Mouse (Mus musculus): ENCODE data around the gene Bag1.

Gene Bag1

DNA sequence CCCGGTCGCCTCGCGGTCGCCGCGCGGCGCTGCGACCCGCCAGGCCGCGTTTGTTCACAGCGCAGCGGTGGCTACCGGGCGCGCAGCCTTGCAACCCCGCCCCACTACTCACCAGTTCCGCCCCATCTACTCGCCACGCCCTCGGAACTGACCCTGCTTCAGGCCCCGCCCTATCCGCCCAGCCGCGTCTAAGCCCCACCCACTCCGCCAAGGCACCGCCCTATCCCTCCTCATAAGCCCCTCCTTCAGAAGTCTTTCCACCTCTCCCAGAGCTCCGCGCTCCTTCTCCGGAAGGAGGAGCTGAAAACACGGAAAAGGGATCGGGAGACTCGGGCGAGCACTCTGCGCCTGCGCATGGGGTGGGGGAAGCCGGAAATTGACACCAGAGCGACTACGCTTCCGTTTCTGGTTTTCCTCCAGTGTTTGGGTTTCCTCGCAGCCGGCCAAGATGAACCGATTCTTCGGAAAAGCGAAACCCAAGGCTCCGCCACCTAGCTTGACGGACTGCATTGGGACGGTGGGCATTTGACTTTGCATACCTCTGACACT is at the start of gene Bag1, which contains the start of gene Chmp5:
Bag1 (minus strand) TSS at position 135 of the 549 bp plus-strand sequence.
Chmp5 (plus strand) TSS at position 248 of the 549 bp plus-strand sequence.
- peak; percentile 98 for DNase-seq (ENCODE audit: extremely low spot score, low read depth, low spot score)

DNA sequence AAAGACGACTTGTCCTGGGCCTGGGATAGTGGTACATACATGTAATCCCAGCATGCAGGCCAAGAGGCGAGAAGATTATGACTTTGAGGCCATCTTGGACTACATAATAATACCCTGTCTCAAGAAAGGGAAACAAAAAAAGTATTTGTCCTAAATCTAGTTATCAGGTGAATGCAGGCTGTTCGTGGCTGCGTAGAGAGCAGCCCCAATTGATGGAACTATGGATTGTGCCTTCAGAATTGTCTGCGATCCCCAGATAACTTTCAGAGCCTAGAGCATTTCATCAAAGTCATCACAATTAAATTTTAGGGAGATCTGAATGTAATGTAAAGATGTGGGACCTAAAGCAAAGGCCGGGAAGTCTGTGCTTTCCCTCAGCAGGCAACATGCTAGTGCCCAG is 48.2 kb upstream of the Bag1 start:
- DNase-seq (ENCODE audit: extremely low spot score, low read depth, low spot score): no peak

DNA sequence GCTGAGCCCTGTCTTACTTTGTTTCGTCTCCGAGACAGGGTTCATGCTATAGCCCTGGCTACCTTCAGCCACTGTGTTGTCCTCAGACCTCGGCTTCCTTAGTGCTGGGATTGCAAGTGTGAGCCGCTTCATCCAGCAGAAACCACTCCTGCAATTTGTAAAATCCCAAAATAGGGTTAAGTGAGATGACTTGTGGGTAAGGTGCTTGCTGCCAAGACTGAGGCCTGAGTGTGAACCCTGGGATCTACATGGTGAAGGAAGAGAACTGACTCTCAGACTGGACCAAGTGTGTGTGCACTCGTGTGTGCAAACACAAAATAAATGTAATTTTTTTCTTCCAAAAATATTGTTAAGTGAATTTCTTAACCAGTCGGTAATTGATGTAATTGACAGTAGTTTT is 41.5 kb upstream of the Bag1 start:
- no peak for DNase-seq (ENCODE audit: extremely low spot score, low read depth, low spot score)

DNA sequence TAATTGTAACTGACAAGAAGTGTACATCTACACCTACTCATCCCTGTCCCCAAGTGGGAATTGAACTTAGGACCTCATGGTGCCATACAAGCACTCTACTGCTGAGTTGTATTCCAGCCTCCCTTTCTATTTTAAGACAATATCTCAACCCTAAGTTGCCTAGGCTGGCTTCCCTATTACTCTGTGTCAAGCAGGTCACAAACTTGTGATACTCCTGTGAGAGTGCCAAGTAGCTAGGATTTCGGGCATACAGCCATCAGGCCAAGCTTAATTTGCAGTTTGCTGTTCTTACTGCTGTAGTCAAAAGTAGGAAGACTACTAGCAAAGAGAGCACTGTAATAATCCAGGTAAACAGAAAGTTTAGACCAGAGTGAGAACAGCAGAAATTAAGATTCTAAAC is 35.6 kb upstream of the Bag1 start:
- no peak for DNase-seq (ENCODE audit: extremely low spot score, low read depth, low spot score)

DNA sequence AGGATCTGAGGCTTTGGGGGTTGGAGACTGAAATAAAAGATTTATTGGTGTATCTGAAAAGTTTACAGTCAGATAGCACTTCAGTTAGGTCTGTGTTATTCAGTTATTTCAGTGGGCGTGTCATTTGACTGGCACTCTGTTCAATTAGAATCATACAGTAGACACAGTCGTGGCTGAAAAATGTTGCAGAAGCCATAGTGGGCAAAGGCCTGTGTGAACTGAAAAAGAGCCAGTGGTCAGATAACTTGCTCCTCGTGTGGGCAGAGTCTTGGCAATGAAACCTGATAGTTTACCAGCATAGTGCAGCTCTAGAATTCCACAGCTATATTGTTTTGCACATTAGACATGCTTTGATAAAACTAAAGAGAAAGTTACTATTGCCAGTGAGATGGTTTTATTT is 34.4 kb upstream of the Bag1 start:
- DNase-seq (ENCODE audit: extremely low spot score, low read depth, low spot score): no peak

DNA sequence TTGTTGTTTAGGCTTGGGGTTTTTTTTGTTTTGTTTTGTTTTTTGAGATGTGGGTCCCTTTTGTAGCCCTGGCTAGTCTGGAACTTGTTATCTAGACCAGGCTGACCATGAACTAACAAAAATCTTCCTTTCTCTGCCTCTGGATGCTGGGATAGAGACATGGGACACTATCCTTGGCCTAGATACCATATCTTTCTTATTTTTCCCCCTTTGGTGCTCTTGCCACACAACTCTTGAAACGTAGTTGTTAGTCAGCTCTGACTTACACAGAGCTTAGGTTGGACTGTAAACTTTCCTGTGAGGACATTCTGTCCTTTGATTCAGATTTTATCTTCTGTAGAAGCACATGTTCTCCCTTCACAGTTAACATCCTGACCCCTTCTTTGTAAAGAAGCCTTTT is 31.3 kb upstream of the Bag1 start:
- no peak for DNase-seq (ENCODE audit: extremely low spot score, low read depth, low spot score)

DNA sequence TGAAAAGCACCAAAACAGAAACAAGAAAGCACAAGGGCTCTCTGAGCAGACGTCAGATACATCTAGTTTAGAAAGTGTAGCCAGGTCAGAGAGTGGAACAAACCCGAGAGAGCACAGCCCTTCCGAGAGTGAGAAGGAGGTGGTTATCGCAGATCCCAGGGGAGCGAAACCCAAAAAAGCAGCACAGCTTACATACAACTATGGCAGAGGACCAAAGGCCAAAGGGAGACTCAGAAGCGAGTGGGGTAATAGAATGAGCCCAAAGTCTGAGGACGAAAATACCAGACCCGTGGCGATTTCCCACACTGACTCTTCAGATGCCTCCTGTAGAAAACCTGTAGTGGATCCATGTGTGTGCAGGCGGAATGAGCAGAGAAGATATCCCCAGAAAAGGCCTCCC is 28.6 kb upstream of the Bag1 start:
- no peak for DNase-seq (ENCODE audit: extremely low spot score, low read depth, low spot score)

DNA sequence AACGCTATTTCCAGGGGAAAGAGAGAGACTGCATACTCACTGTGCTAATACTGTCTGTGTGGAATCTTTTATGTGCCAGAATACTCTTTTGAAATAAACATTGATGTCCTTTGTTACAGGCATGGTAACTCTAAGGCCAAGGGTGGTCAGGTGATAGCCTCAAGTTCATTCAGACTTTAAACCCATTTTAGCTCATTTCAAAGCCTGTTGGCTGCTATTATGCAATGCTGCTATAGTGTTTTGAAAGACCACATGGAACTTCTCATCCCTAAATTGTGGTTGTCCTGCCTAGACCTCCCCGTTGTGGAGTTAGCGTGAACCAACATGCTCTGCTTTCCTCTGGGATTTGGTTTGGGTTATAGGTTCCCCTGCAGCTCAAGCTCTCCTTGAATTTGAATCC is 27.6 kb upstream of the Bag1 start:
- no peak for DNase-seq (ENCODE audit: extremely low spot score, low read depth, low spot score)

DNA sequence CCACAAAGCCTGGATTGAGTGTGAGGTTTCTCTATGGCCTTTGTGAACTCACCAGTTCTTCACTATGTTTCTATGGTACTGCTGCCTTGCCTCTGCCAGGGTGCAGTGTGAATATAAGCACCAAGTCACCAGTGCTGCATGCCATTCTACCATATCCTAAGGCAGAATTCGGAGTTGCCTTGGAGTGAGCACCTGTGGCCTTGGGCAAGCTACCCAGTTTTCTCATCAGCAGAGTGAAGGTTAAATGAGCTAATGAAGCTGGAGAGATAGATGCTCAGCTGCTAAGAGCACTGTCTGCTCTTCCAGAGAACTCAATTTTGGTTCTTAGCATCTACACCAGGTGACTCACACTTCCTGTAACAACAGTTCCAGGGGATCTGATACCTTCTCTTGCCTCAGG is 25.9 kb upstream of the Bag1 start:
- no peak for DNase-seq (ENCODE audit: extremely low spot score, low read depth, low spot score)

DNA sequence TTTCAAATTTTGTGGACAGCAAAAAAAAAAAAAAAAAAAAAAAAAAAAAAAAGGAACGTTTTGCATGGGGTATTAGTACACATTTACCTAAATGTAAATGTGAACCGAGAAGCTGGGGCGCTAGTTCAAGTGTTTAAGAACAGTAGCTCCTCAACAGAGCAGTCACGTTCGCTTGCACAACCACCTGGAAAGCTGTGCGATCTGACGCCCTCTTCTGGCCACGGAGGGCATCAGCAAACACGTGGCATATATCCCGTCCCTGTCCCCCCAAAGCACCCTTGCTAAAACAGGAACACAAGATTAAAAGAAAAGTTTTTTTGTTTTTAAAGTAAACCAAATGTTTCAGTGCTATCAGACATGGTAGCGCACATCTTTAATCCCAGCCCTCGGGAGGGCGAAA is 23.6 kb upstream of the Bag1 start:
- no peak for DNase-seq (ENCODE audit: extremely low spot score, low read depth, low spot score)

DNA sequence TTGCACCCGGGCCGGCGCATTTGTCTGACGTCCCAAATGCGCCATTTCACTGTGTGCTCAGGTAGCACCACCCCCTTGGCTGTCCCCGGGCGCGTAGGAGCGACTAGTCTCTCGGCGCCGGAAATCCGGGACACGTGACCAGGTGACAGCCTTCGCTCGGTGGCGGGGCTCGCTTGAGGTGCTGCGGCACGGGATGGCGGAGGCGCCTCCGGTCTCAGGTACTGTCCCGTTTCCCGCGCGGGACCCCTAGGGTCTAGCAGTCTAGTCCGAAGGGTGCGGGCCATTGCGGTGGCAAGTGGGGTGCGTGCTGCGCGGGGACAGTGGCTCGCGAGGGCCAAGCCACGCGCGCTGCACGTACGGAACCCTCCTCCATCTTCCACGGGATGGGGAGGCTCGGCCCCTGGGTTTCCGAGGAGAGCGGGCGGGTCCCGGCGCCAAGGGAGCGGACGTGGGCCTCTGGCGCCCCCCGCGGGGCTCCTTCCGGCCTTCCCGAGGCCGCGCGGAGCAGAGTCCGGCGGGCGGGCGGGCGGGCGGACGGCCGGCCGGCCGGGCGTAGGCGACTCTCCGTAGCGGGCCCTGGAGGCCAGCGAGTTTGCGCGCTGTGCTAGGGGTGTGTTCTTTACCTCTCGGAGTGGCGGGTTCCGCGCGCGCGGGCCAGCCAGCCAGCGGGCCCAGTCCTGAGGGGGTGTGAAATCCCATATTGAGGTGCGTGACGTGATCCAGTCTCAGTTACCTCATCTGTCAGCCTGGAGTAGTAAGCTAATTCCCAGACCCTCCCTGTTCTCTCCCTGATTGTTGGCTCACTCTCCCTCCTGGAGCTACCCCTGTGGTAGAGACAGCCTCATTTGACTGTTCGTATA is 23.0 kb upstream of the Bag1 start, which contains the start of gene Nfx1:
Nfx1 (plus strand) TSS at position 65 of the 860 bp plus-strand sequence.
- DNase-seq (ENCODE audit: extremely low spot score, low read depth, low spot score): peak; percentile 76

DNA sequence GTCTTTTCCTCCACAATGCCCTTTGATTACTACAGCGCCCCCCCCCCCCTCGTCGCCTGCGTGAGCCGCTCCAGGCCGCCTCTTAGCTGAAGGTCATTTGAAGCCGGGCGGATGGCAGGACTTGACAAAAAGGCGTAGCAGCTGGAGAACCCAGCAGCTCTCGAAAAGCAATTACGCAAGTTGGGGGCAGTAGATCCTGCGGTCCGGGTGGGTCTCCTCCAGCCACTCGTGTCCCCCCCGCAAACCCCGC is 22.4 kb upstream of the Bag1 start:
- DNase-seq (ENCODE audit: extremely low spot score, low read depth, low spot score): no peak

DNA sequence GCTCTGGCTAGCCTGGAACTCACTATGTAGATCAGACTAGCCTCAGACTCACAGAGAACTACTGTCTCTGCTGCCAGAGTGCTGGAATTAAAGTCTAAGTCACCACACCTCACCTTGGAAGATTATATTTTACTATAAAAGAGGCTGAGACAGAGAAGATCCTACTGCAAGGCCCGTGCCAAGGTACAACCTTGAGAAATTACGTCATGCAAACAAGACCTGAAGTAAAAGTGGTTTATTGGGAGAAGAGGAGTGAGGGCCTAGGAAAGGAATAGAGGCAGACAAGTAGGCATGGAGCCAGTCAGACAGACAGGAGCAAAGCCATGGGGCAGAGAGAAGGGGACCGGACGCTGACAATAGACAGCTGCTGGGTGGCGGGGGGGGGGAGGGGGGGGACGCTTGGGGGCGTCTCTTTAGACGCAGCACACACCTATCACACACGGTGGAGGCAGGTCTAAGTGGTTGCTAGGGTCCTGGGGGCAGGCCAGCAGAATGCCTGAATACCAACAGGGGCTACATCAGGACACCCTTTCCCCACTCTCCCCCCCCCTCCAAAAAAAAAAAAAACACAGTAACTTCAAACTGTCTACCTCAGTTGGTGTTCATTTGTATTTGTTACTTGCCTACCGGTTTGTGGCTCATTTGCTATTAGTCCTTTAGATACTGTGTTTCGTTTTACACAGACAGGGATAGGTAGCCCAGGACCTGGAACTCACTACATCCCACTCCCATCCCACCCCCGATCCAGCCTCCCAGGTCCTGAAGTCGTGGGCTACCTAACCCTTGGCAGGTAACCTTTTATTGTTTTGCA is 21.9 kb upstream of the Bag1 start:
- no peak for DNase-seq (ENCODE audit: extremely low spot score, low read depth, low spot score)

DNA sequence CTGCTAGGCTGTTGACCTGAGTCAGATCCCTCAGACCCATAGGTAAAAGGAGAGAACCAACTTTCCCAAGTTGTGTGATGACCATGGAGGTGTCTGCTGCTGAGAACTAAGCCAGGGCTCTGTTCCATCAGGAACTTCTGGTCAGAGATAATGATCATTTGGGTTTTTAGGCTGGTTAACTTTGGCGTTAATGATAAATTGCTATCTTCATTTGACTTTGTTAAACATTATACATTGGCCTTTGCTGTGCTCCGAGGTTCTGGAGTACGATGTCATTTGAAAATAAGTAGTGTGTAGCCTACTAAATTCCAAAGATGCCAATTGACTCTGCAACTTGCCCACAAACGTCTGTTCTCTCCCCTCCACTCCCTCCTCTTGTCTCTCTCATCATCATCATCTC is 21.1 kb upstream of the Bag1 start:
- no peak for DNase-seq (ENCODE audit: extremely low spot score, low read depth, low spot score)

DNA sequence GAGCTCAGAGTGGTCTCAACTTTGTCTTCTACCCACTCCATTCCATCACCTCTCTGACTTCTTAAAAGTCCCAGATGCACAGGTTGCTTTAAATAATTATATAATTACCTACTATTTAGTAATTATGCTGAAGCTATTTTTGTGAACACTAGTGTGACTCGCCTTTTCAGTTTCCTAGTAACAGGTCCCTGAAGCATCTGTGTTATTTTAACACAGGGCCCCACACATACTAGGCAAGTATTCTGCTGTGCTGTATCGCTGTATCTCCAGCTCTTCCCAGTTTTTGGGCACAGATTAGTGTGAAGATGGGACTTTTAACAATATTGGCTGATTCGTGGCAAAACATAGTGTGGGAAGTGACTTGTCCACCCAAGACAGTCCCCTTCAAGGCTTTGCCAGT is 15.4 kb upstream of the Bag1 start:
- no peak for DNase-seq (ENCODE audit: extremely low spot score, low read depth, low spot score)

DNA sequence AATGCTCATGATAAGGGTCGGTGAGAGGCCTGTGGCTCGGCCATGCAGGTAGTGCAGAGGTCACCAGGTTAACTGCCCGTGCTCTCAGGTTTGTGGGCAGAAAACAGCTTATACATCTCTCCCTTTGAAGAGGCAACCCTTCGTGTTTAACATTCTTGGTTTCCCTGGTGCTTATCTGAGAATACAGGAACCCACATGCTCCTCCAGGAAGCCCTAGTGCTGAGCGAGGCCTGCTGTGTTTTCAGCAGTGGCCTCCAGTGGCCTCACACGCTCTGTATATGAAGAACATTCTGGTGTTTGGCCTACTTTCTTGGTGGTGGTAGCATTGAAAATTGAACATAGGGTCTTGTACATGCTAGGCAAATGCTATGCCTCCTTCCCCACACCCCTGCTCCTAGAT is 7.8 kb upstream of the Bag1 start:
- DNase-seq (ENCODE audit: extremely low spot score, low read depth, low spot score): no peak

DNA sequence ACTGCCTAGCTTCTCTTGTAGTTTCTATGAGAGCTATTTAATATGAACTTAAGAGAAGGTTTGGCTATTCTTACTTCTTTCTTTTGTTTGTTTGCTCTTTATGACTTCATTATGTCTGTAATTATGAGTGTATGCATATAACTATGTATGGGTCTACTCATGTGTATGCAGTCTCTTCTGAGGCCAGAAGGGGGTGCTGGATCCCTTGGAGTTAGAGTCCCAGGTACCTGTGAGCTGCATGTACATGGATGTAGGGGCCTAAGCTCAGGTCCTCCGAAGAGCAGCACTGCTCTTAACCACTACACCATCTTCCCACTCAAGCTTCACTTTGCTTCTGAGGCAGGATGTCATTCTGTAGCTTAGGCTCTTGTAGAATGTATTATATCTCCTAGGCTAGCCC is 5.4 kb upstream of the Bag1 start:
- DNase-seq (ENCODE audit: extremely low spot score, low read depth, low spot score): no peak

DNA sequence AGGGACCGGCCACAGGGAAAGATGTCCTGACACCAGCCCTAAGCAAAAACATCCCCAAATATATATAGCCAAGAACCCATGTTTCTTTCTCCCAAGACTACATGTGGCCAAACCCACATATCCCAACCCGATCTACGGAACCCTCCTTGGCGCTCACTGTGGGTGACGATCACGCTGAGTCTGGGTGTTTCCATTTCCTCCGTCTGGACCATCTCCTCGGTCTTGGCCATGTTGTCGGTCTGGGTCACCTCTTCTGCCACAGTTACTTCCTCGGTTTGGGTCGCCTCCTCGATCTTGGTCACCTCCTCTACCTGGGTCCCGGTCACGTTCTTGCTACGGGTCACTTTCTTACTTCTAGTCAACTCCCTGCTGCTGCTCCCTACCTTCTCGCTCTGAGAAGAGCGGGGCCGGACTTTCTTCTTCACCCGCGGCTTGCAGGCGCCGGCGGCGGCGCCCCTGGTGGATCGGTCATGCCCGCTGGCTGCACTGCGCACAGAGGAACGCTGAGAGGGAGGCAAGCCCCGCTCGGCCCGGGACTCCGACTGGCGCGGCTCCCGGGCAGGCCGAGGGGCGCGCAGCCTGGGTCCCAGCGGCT is 432 bp downstream of the Bag1 start:
- DNase-seq (ENCODE audit: extremely low spot score, low read depth, low spot score): no peak

DNA sequence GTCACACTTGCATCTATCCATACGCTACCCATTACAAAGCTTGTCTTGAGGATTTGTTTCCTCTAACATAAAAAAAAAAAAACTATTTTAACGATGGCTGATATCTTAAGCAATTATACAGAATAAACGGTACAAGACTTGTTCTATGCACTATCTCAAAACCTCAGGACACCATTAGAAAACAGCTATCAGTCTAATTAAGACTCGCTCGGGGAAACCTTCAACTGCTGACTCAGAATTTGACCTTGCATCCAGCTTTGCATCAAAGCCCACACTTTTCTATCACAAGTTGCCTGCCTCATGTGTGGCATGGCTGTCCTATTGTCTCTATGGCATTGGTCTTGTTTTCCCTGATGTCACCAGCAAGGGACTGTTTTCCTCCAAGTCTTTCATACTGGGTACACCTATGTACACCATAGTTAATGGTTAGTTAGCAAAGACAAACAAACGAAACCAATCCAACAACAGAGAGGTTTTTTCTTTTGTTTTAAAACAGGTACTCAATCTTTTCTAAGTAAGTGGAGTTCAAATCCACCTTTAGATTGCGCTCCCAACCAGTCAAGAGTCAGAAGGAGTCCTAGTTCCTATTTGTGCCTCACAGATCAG is 1.5 kb downstream of the Bag1 start:
- no peak for DNase-seq (ENCODE audit: extremely low spot score, low read depth, low spot score)

DNA sequence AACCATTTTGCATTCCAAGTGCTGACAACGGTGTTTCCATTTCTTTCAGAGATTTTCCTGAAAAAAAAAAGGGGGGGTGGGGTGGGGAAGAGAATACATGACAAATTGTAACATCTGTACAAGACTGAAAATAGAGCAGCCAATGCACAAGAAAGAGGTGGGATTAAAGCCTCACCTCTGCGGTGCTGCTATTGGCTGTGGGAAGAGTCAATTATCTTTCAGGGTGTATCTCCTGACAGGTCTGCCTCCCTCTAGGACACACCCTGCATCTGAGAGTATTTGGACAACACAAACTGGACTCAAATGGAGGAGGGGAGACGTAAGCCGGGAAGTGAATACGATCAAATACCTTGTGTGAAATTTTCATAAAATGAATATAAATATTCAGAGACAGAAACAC is 4.4 kb downstream of the Bag1 start:
- no peak for DNase-seq (ENCODE audit: extremely low spot score, low read depth, low spot score)

DNA sequence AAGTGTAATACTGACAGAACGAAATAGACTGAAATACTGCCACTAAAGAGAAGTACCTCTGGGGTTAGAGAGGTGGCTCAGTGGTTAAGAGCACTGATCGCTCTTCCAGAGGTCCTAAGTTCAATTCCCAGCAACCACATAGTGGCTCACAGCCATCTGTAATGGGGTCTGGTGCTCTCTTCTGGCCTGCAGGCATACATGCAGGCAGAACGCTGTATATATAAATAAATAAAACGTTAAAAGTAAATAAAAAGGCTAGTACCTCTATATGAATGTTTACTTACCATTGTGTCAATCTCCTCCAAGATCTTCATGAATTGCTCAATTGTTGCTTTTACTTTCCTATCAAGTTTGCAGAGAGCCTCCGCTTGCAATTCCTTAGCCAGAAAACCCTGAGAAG is 9.3 kb downstream of the Bag1 start:
- no peak for DNase-seq (ENCODE audit: extremely low spot score, low read depth, low spot score)

All from hindlimb bud, embryonic 11.5 days (tissue).